ENCODE assay signal across 19 mouse cellular contexts in genomic region chr15:81666957-81667356, GRCm38 (mm10). TPM values are rescaled to one million over a fixed set of nuclear protein-coding genes. Genes with fewer than 3 reads are reported as not detected.
DNase-seq lines count a peak whose midpoint lies in the region; ATAC-seq and TF ChIP-seq lines count a peak whose summit lies in the region.
"Had no signal": no experiment of that assay in that cellular context is flagged by ENCODE, and none has a peak within 500 bp of the region (broad histone marks: within the 10 kb centered on the region; RNA-seq: fewer than 3 reads in every experiment).

No protein-coding gene starts in this region.

- DNase-seq in gastrocnemius, adult 2 months, result no peak
- no peak for DNase-seq in gastrocnemius, postnatal 10 days
- DNase-seq in liver, postnatal 0 days, result no peak
- DNase-seq in liver, result no peak
- DNase-seq in ES-CJ7 (ENCODE audit: low read depth, low spot score), result peak; percentile 80
- DNase-seq in induced T-regulatory cell, adult 2 months (ENCODE audit: low read depth), result peak; percentile 44
- DNase-seq: cerebellum, adult 9-10 months; heart, adult 18-20 months; kidney, adult 18-20 months; lung, adult 2 months; midbrain, embryonic 14.5 days; right cerebral cortex, postnatal 4 days; thymus, adult 2 months had no signal

- no peak overlapping the region for H3K9ac ChIP-seq in liver, postnatal 0 days (replicated peaks)
- H3K9ac ChIP-seq: hindbrain, embryonic 12.5 days; limb, embryonic 13.5 days had no signal

- no peak overlapping the region for H3K27ac ChIP-seq in gastrocnemius, adult 2 months
- H3K27ac ChIP-seq in liver, postnatal 0 days (ENCODE audit: low read depth), result no peak overlapping the region
- H3K27ac ChIP-seq: hindbrain, embryonic 12.5 days; limb, embryonic 13.5 days; macrophage had no signal

- H3K4me2 ChIP-seq in liver, postnatal 0 days (ENCODE audit: low read depth, low read length), result no peak overlapping the region
- H3K4me2 ChIP-seq: hindbrain, embryonic 12.5 days; limb, embryonic 13.5 days had no signal

- peaks cover 12% of the 10 kb centered on the region for H3K4me1 ChIP-seq in liver, postnatal 0 days (ENCODE audit: insufficient read depth)

- intact Hi-C loops in gastrocnemius, adult 2 months (cut with DNase I), result no loop called here

- 82% methylated on average over 10 of the region's 10 CpGs for WGBS in liver, postnatal 0 days (ENCODE audit: insufficient replicate concordance)

- TF ChIP-seq CTCF in gastrocnemius, adult 2 months (IDR thresholded peaks at IDR 0.05), result peak; percentile 10; the same call in 1 of the 2 replicates
- peak; percentile 49 for TF ChIP-seq CTCF in liver, postnatal 0 days (IDR thresholded peaks at IDR 0.05; ENCODE audit: low read depth)

- H3K27me3 ChIP-seq in liver, postnatal 0 days (ENCODE audit: insufficient read depth, low read length), result no peaks in the 10 kb centered on the region
- H3K27me3 ChIP-seq: hindbrain, embryonic 12.5 days; limb, embryonic 13.5 days; Patski had no signal

- H3K36me3 ChIP-seq in liver, postnatal 0 days (replicated peaks; ENCODE audit: insufficient read depth, low read length), result peaks cover 23% of the 10 kb centered on the region

- ATAC-seq in liver, postnatal 0 days, result no peak
- no peak for ATAC-seq in megakaryocyte, adult 5-6 weeks (ENCODE audit: poor library complexity, severe bottlenecking)
- ATAC-seq: forebrain, embryonic 14.5 days; Patski had no signal

- no peak for TF ChIP-seq EP300 in liver, postnatal 0 days (IDR thresholded peaks at IDR 0.05; ENCODE audit: low read depth)

- H3K4me3 ChIP-seq in gastrocnemius, adult 2 months, result no peak overlapping the region
- H3K4me3 ChIP-seq in liver, postnatal 0 days (ENCODE audit: low read depth, low read length), result no peak overlapping the region
- H3K4me3 ChIP-seq: hindbrain, embryonic 12.5 days; limb, embryonic 13.5 days had no signal

- no peaks in the 10 kb centered on the region for H3K9me3 ChIP-seq in liver, postnatal 0 days (ENCODE audit: low read length)
- H3K9me3 ChIP-seq: hindbrain, embryonic 12.5 days; limb, embryonic 13.5 days had no signal

RNA-seq across cellular contexts. Expression of gene L3mbtl2, which starts 3.3 kb away (rescaled TPM):
- 1 to 10 TPM; 7.3 to 9.0 TPM for total RNA-seq in gastrocnemius, adult 2 months (2021)
- total RNA-seq in gastrocnemius, postnatal 10 days (2021), result 1 to 10 TPM; 7.5 to 9.3 TPM
- polyA plus RNA-seq in liver, postnatal 0 days (2015; fragmentation: Nextera tagmentation; extraction: Ambion mirVana), result 7.3 and 8.2 TPM in 2 replicates
- 8.7 and 10.9 TPM in 2 replicates for total RNA-seq in megakaryocyte, adult 5-6 weeks (2015)
- 13.5 and 14.2 TPM in 2 replicates for total RNA-seq in megakaryocyte, adult 5-6 weeks (2017)

RNA-seq across cellular contexts. Expression of gene Chadl, which starts 30.1 kb away (rescaled TPM):
- total RNA-seq in gastrocnemius, adult 2 months (2021), result 1 to 10 TPM; 1.3 to 1.4 TPM
- total RNA-seq in gastrocnemius, postnatal 10 days (2021), result 1 to 10 TPM; 2.4 to 3.4 TPM
- 0.99 and 1.4 TPM in 2 replicates for polyA plus RNA-seq in liver, postnatal 0 days (2015; fragmentation: Nextera tagmentation; extraction: Ambion mirVana)
- total RNA-seq in megakaryocyte, adult 5-6 weeks (2015), result 0.13 TPM in 1 of 2 replicates, not detected in the other
- total RNA-seq in megakaryocyte, adult 5-6 weeks (2017), result not detected in 2 replicates

Comparison
In these comparisons a context has a peak if more than half of its experiments do, and no peak if none do; other contexts are left out.
1. DNase-seq: peak in ES-CJ7 (single experiment) and induced T-regulatory cell, adult 2 months (single experiment); none in gastrocnemius, adult 2 months (single experiment), gastrocnemius, postnatal 10 days (single experiment), liver, postnatal 0 days (single experiment) and liver (single experiment).